Mouse (Mus musculus) heart, embryonic 15.5 days (tissue): ENCODE results near the gene Fads1. TPM values are rescaled to one million over a fixed set of nuclear protein-coding genes. Genes with fewer than 3 reads are reported as not detected.
A peak's percentile ranks its signal among the peaks of the same experiment; 100 is the strongest.

Experiments
- ATAC-seq: fragments of 200-750 bp; cut with Nextera tagmentation; replicated peaks from 2 replicates; pipeline ENCODE4 v1.8.0; 2017; ENCODE audit warnings: low read depth, moderate TSS enrichment; ENCODE audit not compliant: insufficient number of reproducible peaks, insufficient read depth, low FRiP score
- H3K27ac ChIP-seq: fragments of 300-500 bp; sonication (generic); 2 replicates; pipeline ENCODE4 v1.5.1; 2015; ENCODE audit warnings: mild to moderate bottlenecking, inconsistent platforms
- H3K27me3 ChIP-seq: fragments of 300-500 bp; sonication (generic); 2 replicates; pipeline ENCODE4 v1.6.1; 2015; ENCODE audit warnings: inconsistent platforms
- H3K36me3 ChIP-seq: fragments of 300-500 bp; sonication (generic); 2 replicates; pipeline ENCODE4 v1.6.1; 2015; ENCODE audit warnings: mild to moderate bottlenecking, inconsistent platforms
- H3K4me1 ChIP-seq: fragments of 300-500 bp; sonication (generic); replicated peaks from 2 replicates; pipeline ENCODE4 v1.6.1; 2015; ENCODE audit warnings: inconsistent platforms
- H3K4me2 ChIP-seq: fragments of 300-500 bp; sonication (generic); 2 replicates; pipeline ENCODE4 v1.6.1; 2015; ENCODE audit warnings: inconsistent platforms, mild to moderate bottlenecking, moderate library complexity
- H3K4me3 ChIP-seq: fragments of 300-500 bp; sonication (generic); 2 replicates; pipeline ENCODE4 v1.5.1; 2015; ENCODE audit warnings: mild to moderate bottlenecking, inconsistent platforms
- H3K9ac ChIP-seq: fragments of 300-500 bp; sonication (generic); 2 replicates; pipeline ENCODE4 v1.6.1; 2015; ENCODE audit warnings: mild to moderate bottlenecking, inconsistent platforms
- H3K9me3 ChIP-seq: fragments of 300-500 bp; sonication (generic); replicated peaks from 2 replicates; pipeline ENCODE4 v1.6.1; 2016; ENCODE audit warnings: inconsistent platforms
- WGBS: fragments of 180-500 bp; shearing (Covaris S2); methylation state at CpG from one replicate; pipeline ENCODE4 v1.1.7; 2015; ENCODE audit warnings: mixed read lengths; 5-methylcytosine and 5-hydroxymethylcytosine counted together
- microRNA-seq: library from miRNA; unstranded; fragments of <30 nt; microRNA quantifications from one replicate; pipeline ENCODE4, GENCODE M21; 2016
- polyA plus RNA-seq: library from polyadenylated mRNA; unstranded; fragments of >200 nt; fragmentation: Nextera tagmentation; extraction: Ambion mirVana; gene quantifications from 2 replicates; pipeline ENCODE4 v1.2.1, GENCODE M21; 2015

The Fads1 gene
- polyA plus RNA-seq, 1 experiment from 2014 or later = 39.4 TPM

DNA sequence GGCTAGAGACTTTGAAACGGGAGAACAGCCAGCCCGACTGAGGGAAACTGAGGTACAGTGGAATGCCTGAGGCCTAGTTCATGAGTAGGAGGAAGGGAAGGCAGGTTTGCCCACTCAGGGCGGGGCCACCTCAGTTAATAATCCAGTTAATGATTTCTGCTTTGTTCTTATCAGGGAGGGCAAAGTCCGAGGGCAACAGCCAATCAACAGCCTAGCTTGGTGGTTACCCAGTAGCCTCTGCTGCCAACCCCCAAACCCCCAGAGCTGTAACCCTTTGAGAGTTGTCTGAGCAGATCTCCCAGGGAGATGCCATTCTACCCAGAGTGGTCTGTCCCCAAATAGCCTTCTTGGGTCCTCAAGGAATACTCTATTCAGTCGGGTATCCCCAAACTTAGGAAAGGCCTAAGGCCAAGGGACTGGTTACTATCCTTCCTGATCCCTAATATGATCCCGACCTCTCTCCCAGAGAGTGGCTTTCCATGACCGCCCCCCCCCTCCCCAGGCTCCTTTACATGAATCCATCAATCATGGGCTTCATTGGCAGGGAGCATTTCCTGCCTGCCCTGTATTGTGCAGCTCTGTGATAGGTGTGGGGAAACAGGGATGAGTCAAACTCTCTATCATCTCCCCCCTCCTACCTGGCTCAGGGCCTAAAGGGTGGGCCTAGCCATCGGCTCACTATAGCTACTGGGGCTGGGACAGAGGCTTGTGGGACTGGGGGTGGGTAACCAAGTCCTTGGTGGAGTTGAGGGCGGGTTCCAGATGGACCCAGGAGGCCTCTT lies 53.3 kb downstream of the Fads1 start:
- H3K4me3 ChIP-seq = no peak overlapping the region
- ATAC-seq = no peak
- 71% methylated on average over 9 of the region's 9 CpGs for WGBS
- peaks cover 26% of the 10 kb centered on the region for H3K27me3 ChIP-seq
- no peaks in the 10 kb centered on the region for H3K36me3 ChIP-seq
- H3K9ac ChIP-seq = no peak overlapping the region
- H3K27ac ChIP-seq = no peak overlapping the region
- peaks cover 24% of the 10 kb centered on the region for H3K4me1 ChIP-seq
- H3K9me3 ChIP-seq = no peaks in the 10 kb centered on the region
- no peak overlapping the region for H3K4me2 ChIP-seq

DNA sequence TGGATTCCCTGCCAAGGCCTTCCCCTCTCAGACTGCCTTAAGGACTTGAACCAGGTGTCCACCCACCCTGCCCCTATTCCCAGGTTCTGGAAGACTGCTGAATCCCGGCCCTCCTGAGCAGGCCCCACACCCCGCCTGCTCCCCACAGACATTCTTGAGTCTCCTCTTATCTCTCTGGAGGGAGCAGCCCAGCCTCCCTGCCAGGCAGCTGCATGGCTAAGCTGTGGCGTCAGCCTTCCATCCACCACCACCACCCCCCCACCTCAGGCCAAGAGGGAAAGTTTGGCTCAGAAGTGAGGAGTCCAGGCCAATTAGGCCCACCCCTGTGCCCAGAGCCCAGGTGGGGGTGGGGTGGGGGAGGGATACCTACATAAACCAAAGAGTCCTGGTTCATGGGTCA lies 55.8 kb downstream of the Fads1 start:
- Histone ChIP-seq H3K27me3 (peaks cover 21% of the 10 kb centered on the region), H3K9me3 (no peaks in the 10 kb centered on the region), H3K4me3 (no peak overlapping the region), H3K4me2 (peak overlapping the region; percentile 13; the same call in 1 of the 2 replicates), H3K27ac (peak overlapping the region; percentile 37), H3K9ac (no peak overlapping the region), H3K4me1 (peaks cover 22% of the 10 kb centered on the region), H3K36me3 (no peaks in the 10 kb centered on the region)
- ATAC-seq = peak; percentile 56; the same call in 1 of the 2 replicates
- WGBS = 32% methylated on average over 3 of the region's 3 CpGs

DNA sequence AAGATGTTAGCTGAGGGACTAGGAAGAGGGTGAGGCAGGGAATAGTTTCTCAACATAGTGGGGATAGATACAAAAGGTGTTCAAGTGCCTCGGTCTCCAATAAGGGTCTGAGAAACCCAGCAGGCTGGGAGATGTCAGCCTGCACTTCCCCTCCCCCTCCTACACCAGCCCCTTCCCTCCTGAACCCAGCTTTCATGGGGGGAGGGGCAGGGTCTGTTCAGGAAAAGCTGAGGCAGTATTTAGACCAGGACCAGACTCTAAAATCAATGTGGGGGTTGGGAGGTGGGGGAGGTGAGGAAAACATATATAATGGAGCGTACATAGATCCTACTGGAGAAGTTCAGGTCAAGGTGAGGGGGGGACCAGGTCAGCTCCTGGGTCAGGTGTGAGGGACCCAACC lies 56.7 kb downstream of the Fads1 start:
- Histone ChIP-seq H3K27me3 (peaks cover 21% of the 10 kb centered on the region), H3K4me1 (peaks cover 22% of the 10 kb centered on the region), H3K36me3 (no peaks in the 10 kb centered on the region), H3K9ac (no peak overlapping the region), H3K4me3 (peak overlapping the region; percentile 52), H3K9me3 (no peaks in the 10 kb centered on the region), H3K27ac (peak overlapping the region; percentile 34; the same call in 1 of the 2 replicates), H3K4me2 (peak overlapping the region; percentile 95)
- ATAC-seq = no peak
- 27% methylated on average over 2 of the region's 2 CpGs for WGBS

DNA sequence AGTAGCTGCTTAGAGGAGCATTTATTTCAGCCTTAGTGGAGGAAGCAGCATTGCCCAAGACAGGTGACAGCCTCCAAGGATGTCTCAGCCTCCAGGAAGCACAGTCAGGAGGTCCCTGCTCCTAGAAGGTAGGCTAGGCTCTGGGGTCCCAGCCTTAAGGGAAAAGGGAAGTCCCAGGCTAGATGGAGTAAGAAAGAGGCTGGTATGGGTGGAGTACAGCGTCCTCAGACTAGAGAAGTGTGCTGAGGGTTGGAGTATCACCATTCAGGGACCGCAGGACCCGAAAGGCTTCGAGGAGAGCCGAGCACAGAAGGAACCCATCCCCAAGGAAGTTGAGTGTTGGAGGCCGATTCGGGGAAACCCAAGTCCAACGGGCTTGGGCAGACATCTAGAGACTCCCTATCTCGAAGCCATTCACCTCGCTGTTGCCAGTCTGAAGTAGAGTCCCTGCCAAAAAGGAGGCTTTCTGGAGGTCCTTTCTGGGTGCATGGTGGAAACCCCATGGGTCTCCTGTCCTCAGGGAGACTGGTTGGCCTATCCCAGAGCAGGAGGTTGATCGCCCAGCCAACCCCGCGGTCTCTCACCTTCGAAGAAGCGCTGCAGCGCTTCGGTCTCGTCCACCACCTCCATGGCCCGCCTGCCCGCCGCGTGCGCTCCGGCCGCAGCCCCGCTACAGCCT lies 57.4 kb downstream of the Fads1 start:
- Histone ChIP-seq H3K27me3 (peaks cover 21% of the 10 kb centered on the region), H3K9ac (peak overlapping the region; percentile 53), H3K4me2 (peak overlapping the region; percentile 95), H3K36me3 (no peaks in the 10 kb centered on the region), H3K9me3 (no peaks in the 10 kb centered on the region), H3K4me1 (peaks cover 22% of the 10 kb centered on the region), H3K4me3 (peak overlapping the region; percentile 52), H3K27ac (peak overlapping the region; percentile 34; the same call in 1 of the 2 replicates)
- 6% methylated on average over 18 of the region's 26 CpGs for WGBS
- ATAC-seq = no peak

DNA sequence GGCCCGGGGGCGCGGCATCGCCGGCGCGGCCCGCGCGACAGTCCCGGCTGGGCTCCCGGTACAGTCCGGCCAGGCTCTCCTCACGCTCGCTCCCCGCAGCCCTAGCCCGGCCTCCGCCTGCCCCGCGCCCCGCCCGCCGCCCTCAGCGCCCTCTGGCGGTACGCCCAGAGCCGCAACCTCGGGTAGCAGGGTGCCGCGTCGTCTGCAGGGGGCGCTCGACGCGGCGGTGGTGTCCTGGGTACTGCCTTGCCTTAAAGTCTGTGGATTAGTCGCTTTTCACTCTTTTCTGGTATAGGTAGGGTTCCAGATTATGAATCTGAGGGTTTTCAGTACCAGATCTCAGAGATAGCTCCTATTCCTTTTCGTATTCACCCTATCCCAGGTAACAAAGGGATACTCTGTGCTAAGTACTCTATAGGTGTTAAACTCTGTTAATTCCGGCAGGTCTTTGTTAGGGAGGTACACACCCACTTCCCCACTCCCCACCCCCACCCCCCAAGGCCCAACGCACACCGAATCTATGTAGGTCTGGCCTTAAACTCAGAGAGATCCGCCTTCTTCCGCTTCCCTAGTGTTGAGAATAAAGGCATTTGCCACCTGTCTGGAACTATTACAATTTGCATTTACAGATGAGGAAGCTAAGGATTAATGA lies 58.1 kb downstream of the Fads1 start, which contains the start of gene Myrf:
Gene Myrf, minus strand, starts transcription at position 95 of the 652 bp plus-strand sequence.
- peak within 1 kb of the TSS; percentile 34; the same call in 1 of the 2 replicates for H3K27ac ChIP-seq
- H3K27me3 ChIP-seq = peaks cover 24% of the 10 kb centered on the region
- H3K4me3 ChIP-seq = peak within 1 kb of the TSS; percentile 52
- no peaks in the 10 kb centered on the region for H3K36me3 ChIP-seq
- peak within 1 kb of the TSS; percentile 95 for H3K4me2 ChIP-seq
- peak within 1 kb of the TSS; percentile 53 for H3K9ac ChIP-seq
- no peaks in the 10 kb centered on the region for H3K9me3 ChIP-seq
- peak; percentile 68 for ATAC-seq
- peaks cover 22% of the 10 kb centered on the region for H3K4me1 ChIP-seq
- 8% methylated on average over 43 of the region's 43 CpGs for WGBS

DNA sequence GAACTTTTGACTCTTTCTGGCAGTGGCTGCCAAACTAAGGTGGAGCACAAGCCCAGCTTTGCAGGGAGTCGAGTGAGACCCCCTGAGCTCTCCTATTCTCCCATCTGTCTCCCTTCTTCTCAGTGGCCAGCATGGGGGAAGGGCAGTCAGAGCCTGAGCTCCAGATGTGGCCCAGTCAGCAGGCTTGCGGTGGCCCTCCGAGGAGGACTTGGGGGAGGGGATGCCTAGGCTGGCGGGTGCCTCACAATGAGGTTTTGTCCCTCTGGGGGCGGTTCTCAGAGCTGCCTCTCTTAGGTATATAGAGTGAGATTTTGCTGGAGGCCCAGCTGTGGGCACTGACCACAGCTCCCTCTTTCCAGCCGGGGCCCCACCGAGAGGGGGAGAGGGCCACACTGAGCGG lies 60.2 kb downstream of the Fads1 start:
- Histone ChIP-seq H3K9me3 (no peaks in the 10 kb centered on the region), H3K4me3 (no peak overlapping the region), H3K27ac (no peak overlapping the region), H3K27me3 (peaks cover 28% of the 10 kb centered on the region), H3K4me1 (peaks cover 32% of the 10 kb centered on the region), H3K4me2 (no peak overlapping the region), H3K36me3 (no peaks in the 10 kb centered on the region), H3K9ac (no peak overlapping the region)
- ATAC-seq = no peak
- 22% methylated on average over 8 of the region's 8 CpGs for WGBS

DNA sequence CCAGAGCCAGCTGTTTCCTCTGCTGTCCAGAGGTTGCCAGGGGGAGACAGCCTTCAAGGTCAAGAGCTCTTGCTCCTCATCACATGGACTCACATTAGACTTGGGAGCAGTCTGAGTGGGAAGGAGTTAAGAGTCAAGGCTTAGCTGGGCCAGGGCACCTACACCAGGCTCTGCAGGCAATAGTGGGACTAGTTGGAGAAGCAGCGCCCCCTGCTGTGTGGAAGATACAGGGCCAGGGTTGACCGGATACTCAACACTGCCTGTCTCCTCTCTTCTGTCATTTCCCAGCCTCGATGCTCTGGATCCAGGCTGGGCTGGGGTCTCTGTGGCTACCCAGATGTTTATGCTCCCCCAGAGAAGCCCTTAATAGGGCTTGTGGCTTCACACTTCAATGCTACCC lies 61.5 kb downstream of the Fads1 start:
- H3K27ac ChIP-seq = no peak overlapping the region
- H3K9ac ChIP-seq = no peak overlapping the region
- H3K4me2 ChIP-seq = no peak overlapping the region
- 14% methylated on average over 3 of the region's 3 CpGs for WGBS
- no peaks in the 10 kb centered on the region for H3K9me3 ChIP-seq
- peaks cover 34% of the 10 kb centered on the region for H3K4me1 ChIP-seq
- no peak overlapping the region for H3K4me3 ChIP-seq
- no peak for ATAC-seq
- H3K27me3 ChIP-seq = peaks cover 37% of the 10 kb centered on the region
- H3K36me3 ChIP-seq = no peaks in the 10 kb centered on the region

Small RNAs within 50 kb of the gene (microRNA-seq; reads per million reads assigned to microRNA genes)
- 0.63 reads per million for gene Mir6993

Other genes with a start within 250 kb of the Fads1 start
- gene Fth1, start 202.3 kb upstream of the Fads1 start, polyA plus RNA-seq = 1,879 and 1,985 TPM in 2 replicates
- gene Best1, start 181.3 kb upstream of the Fads1 start, polyA plus RNA-seq = 0.19 and 0.25 TPM in 2 replicates
- gene Rab3il1, start 181.2 kb upstream of the Fads1 start, polyA plus RNA-seq = 21.8 and 30.0 TPM in 2 replicates
- 39.4 and 43.9 TPM in 2 replicates for gene Fads3, start 141.3 kb upstream of the Fads1 start, polyA plus RNA-seq
- 29.3 and 48.4 TPM in 2 replicates for gene Fads2, start 81.1 kb upstream of the Fads1 start, polyA plus RNA-seq
- 351 and 380 TPM in 2 replicates for gene Tmem258, start 21.1 kb downstream of the Fads1 start, polyA plus RNA-seq
- gene Fen1, start 21.3 kb downstream of the Fads1 start, polyA plus RNA-seq = 39.9 and 53.3 TPM in 2 replicates
- gene Myrf, start 57.9 kb downstream of the Fads1 start, polyA plus RNA-seq = 4.8 and 7.8 TPM in 2 replicates
- 0.88 and 1.5 TPM in 2 replicates for gene Dagla, start 122.0 kb downstream of the Fads1 start, polyA plus RNA-seq
- 0.48 and 0.94 TPM in 2 replicates for gene Syt7, start 206.2 kb downstream of the Fads1 start, polyA plus RNA-seq